Mouse (Mus musculus): Measurements from ENCODE around the gene Adam8. TPM values are rescaled to one million over a fixed set of nuclear protein-coding genes. Genes with fewer than 3 reads are reported as not detected.
A peak's percentile ranks its signal among the peaks of the same experiment; 100 is the strongest.

Adam8 gene
- 1.1 and 1.4 TPM in 2 replicates for polyA plus RNA-seq (2014; fragmentation: Nextera tagmentation; extraction: Ambion mirVana)

- Histone ChIP-seq H3K4me3 (ENCODE audit: low read depth, low read length) (no peak within 1 kb of the TSS), H3K27ac (ENCODE audit: low read depth, low read length) (no peak within 1 kb of the TSS), H3K9me3 (ENCODE audit: control insufficient read depth, low read length) (no peaks in the 10 kb centered on the region), H3K27me3 (replicated peaks; ENCODE audit: control insufficient read depth, insufficient read depth, low read length) (no peaks in the 10 kb centered on the region), H3K36me3 (ENCODE audit: control insufficient read depth, insufficient read depth, low read length) (no peaks in the 10 kb centered on the region), H3K4me1 (replicated peaks; ENCODE audit: control insufficient read depth, insufficient read depth, low read length) (no peaks in the 10 kb centered on the region), H3K4me2 (no peak within 1 kb of the TSS), H3K9ac (ENCODE audit: low read depth, low read length) (no peak within 1 kb of the TSS)
- no peak for DNase-seq (ENCODE audit: low spot score)
- 25% methylated on average over 7 of the region's 7 CpGs for WGBS
- peak; percentile 73 for ATAC-seq (replicated peaks; ENCODE audit: low FRiP score)
These were observed at the start of gene Adam8 for GRCm38 (mm10) chr7:139992406-139992805. Adam8 (minus strand) TSS chr7:139992562.

GRCm38 (mm10) chr7:140037171-140037555 lies 44.8 kb upstream of the Adam8 start:
- H3K36me3 ChIP-seq (ENCODE audit: control insufficient read depth, insufficient read depth, low read length) = peaks cover 12% of the 10 kb centered on the region; the same call in 1 of the 2 replicates
- H3K4me3 ChIP-seq (ENCODE audit: low read depth, low read length) = peak overlapping the region; percentile 90
- no peak for DNase-seq (ENCODE audit: low spot score)
- peak overlapping the region; percentile 87 for H3K4me2 ChIP-seq
- H3K9ac ChIP-seq (ENCODE audit: low read depth, low read length) = peak overlapping the region; percentile 89; the same call in 1 of the 2 replicates
- no peak for ATAC-seq (replicated peaks; ENCODE audit: low FRiP score)
- 58% methylated on average over 3 of the region's 3 CpGs for WGBS
- no peaks in the 10 kb centered on the region for H3K9me3 ChIP-seq (ENCODE audit: control insufficient read depth, low read length)
- peaks cover 8% of the 10 kb centered on the region; the same call in 1 of the 2 replicates for H3K4me1 ChIP-seq (replicated peaks; ENCODE audit: control insufficient read depth, insufficient read depth, low read length)
- H3K27ac ChIP-seq (ENCODE audit: low read depth, low read length) = no peak overlapping the region
- no peaks in the 10 kb centered on the region for H3K27me3 ChIP-seq (replicated peaks; ENCODE audit: control insufficient read depth, insufficient read depth, low read length)

GRCm38 (mm10) chr7:140036281-140037170 lies 44.2 kb upstream of the Adam8 start, which contains the start of the genes Zfp511 and Tubgcp2:
Zfp511 (plus strand) TSS chr7:140036391.
Tubgcp2 (minus strand) TSS chr7:140036669.
- H3K4me2 ChIP-seq = peak within 1 kb of the TSS; percentile 87
- H3K4me1 ChIP-seq (replicated peaks; ENCODE audit: control insufficient read depth, insufficient read depth, low read length) = peaks cover 8% of the 10 kb centered on the region; the same call in 1 of the 2 replicates
- H3K27me3 ChIP-seq (replicated peaks; ENCODE audit: control insufficient read depth, insufficient read depth, low read length) = no peaks in the 10 kb centered on the region
- H3K36me3 ChIP-seq (ENCODE audit: control insufficient read depth, insufficient read depth, low read length) = peaks cover 15% of the 10 kb centered on the region; the same call in 1 of the 2 replicates
- no peaks in the 10 kb centered on the region for H3K9me3 ChIP-seq (ENCODE audit: control insufficient read depth, low read length)
- peak within 1 kb of the TSS; percentile 89 for H3K9ac ChIP-seq (ENCODE audit: low read depth, low read length)
- H3K27ac ChIP-seq (ENCODE audit: low read depth, low read length) = peak within 1 kb of the TSS; percentile 72
- DNase-seq (ENCODE audit: low spot score) = peak; percentile 97
- ATAC-seq (replicated peaks; ENCODE audit: low FRiP score) = peak; percentile 98
- peak within 1 kb of the TSS; percentile 90 for H3K4me3 ChIP-seq (ENCODE audit: low read depth, low read length)
- 1% methylated on average over 69 of the region's 69 CpGs for WGBS

GRCm38 (mm10) chr7:140035456-140035855 lies 43.1 kb upstream of the Adam8 start:
- Histone ChIP-seq H3K4me1 (replicated peaks; ENCODE audit: control insufficient read depth, insufficient read depth, low read length) (peaks cover 8% of the 10 kb centered on the region; the same call in 1 of the 2 replicates), H3K4me3 (ENCODE audit: low read depth, low read length) (peak overlapping the region; percentile 90), H3K9me3 (ENCODE audit: control insufficient read depth, low read length) (no peaks in the 10 kb centered on the region), H3K36me3 (ENCODE audit: control insufficient read depth, insufficient read depth, low read length) (peaks cover 22% of the 10 kb centered on the region), H3K4me2 (peak overlapping the region; percentile 87), H3K27ac (ENCODE audit: low read depth, low read length) (peak overlapping the region; percentile 72; the same call in 1 of the 2 replicates), H3K27me3 (replicated peaks; ENCODE audit: control insufficient read depth, insufficient read depth, low read length) (no peaks in the 10 kb centered on the region), H3K9ac (ENCODE audit: low read depth, low read length) (peak overlapping the region; percentile 89)
- DNase-seq (ENCODE audit: low spot score) = no peak
- 19% methylated on average over 7 of the region's 7 CpGs for WGBS
- ATAC-seq (replicated peaks; ENCODE audit: low FRiP score) = no peak

- Histone ChIP-seq H3K27me3 (replicated peaks; ENCODE audit: control insufficient read depth, insufficient read depth, low read length) (no peaks in the 10 kb centered on the region), H3K4me1 (replicated peaks; ENCODE audit: control insufficient read depth, insufficient read depth, low read length) (peaks cover 8% of the 10 kb centered on the region; the same call in 1 of the 2 replicates), H3K36me3 (ENCODE audit: control insufficient read depth, insufficient read depth, low read length) (peaks cover 40% of the 10 kb centered on the region), H3K27ac (ENCODE audit: low read depth, low read length) (no peak overlapping the region), H3K9ac (ENCODE audit: low read depth, low read length) (no peak overlapping the region), H3K9me3 (ENCODE audit: control insufficient read depth, low read length) (peaks cover under 1% of the 10 kb centered on the region; the same call in 1 of the 2 replicates), H3K4me3 (ENCODE audit: low read depth, low read length) (no peak overlapping the region), H3K4me2 (no peak overlapping the region)
- no peak for ATAC-seq (replicated peaks; ENCODE audit: low FRiP score)
- WGBS = 97% methylated on average over 9 of the region's 9 CpGs
- DNase-seq (ENCODE audit: low spot score) = no peak
These were observed 41.0 kb upstream of the Adam8 start for GRCm38 (mm10) chr7:140033386-140033785.

GRCm38 (mm10) chr7:140032366-140032765 lies 40.0 kb upstream of the Adam8 start:
- no peak overlapping the region for H3K9ac ChIP-seq (ENCODE audit: low read depth, low read length)
- H3K4me2 ChIP-seq = no peak overlapping the region
- ATAC-seq (replicated peaks; ENCODE audit: low FRiP score) (no peak), DNase-seq (ENCODE audit: low spot score) (no peak)
- H3K36me3 ChIP-seq (ENCODE audit: control insufficient read depth, insufficient read depth, low read length) = peaks cover 45% of the 10 kb centered on the region
- peaks cover 8% of the 10 kb centered on the region; the same call in 1 of the 2 replicates for H3K4me1 ChIP-seq (replicated peaks; ENCODE audit: control insufficient read depth, insufficient read depth, low read length)
- peaks cover 3% of the 10 kb centered on the region; the same call in 1 of the 2 replicates for H3K9me3 ChIP-seq (ENCODE audit: control insufficient read depth, low read length)
- no peak overlapping the region for H3K4me3 ChIP-seq (ENCODE audit: low read depth, low read length)
- no peak overlapping the region for H3K27ac ChIP-seq (ENCODE audit: low read depth, low read length)
- H3K27me3 ChIP-seq (replicated peaks; ENCODE audit: control insufficient read depth, insufficient read depth, low read length) = no peaks in the 10 kb centered on the region
- WGBS = 95% methylated on average over 10 of the region's 10 CpGs

- no peak for ATAC-seq (replicated peaks; ENCODE audit: low FRiP score)
- H3K36me3 ChIP-seq (ENCODE audit: control insufficient read depth, insufficient read depth, low read length) = peaks cover 45% of the 10 kb centered on the region
- DNase-seq (ENCODE audit: low spot score) = no peak
- H3K4me1 ChIP-seq (replicated peaks; ENCODE audit: control insufficient read depth, insufficient read depth, low read length) = peaks cover 6% of the 10 kb centered on the region; the same call in 1 of the 2 replicates
- peaks cover 3% of the 10 kb centered on the region; the same call in 1 of the 2 replicates for H3K9me3 ChIP-seq (ENCODE audit: control insufficient read depth, low read length)
- no peak overlapping the region for H3K9ac ChIP-seq (ENCODE audit: low read depth, low read length)
- no peak overlapping the region for H3K27ac ChIP-seq (ENCODE audit: low read depth, low read length)
- no peak overlapping the region for H3K4me3 ChIP-seq (ENCODE audit: low read depth, low read length)
- 91% methylated on average over 12 of the region's 12 CpGs for WGBS
- no peaks in the 10 kb centered on the region for H3K27me3 ChIP-seq (replicated peaks; ENCODE audit: control insufficient read depth, insufficient read depth, low read length)
- no peak overlapping the region for H3K4me2 ChIP-seq
These were observed 39.4 kb upstream of the Adam8 start for GRCm38 (mm10) chr7:140031771-140032170.

GRCm38 (mm10) chr7:140011336-140011735 lies 19.0 kb upstream of the Adam8 start:
- DNase-seq (ENCODE audit: low spot score) (no peak), ATAC-seq (replicated peaks; ENCODE audit: low FRiP score) (no peak)
- H3K4me2 ChIP-seq = no peak overlapping the region
- H3K27me3 ChIP-seq (replicated peaks; ENCODE audit: control insufficient read depth, insufficient read depth, low read length) = no peaks in the 10 kb centered on the region
- 96% methylated on average over 17 of the region's 17 CpGs for WGBS
- H3K9me3 ChIP-seq (ENCODE audit: control insufficient read depth, low read length) = no peaks in the 10 kb centered on the region
- H3K36me3 ChIP-seq (ENCODE audit: control insufficient read depth, insufficient read depth, low read length) = peaks cover 16% of the 10 kb centered on the region
- H3K9ac ChIP-seq (ENCODE audit: low read depth, low read length) = no peak overlapping the region
- H3K27ac ChIP-seq (ENCODE audit: low read depth, low read length) = no peak overlapping the region
- no peaks in the 10 kb centered on the region for H3K4me1 ChIP-seq (replicated peaks; ENCODE audit: control insufficient read depth, insufficient read depth, low read length)
- no peak overlapping the region for H3K4me3 ChIP-seq (ENCODE audit: low read depth, low read length)

All from liver, embryonic 11.5 days (tissue).